Mouse (Mus musculus): ENCODE results near the gene Ccnd1. TPM values are rescaled to one million over a fixed set of nuclear protein-coding genes. Genes with fewer than 3 reads are reported as not detected.

The Ccnd1 gene
- polyA plus RNA-seq, 2 experiments, result 110 to 127 TPM

DNA sequence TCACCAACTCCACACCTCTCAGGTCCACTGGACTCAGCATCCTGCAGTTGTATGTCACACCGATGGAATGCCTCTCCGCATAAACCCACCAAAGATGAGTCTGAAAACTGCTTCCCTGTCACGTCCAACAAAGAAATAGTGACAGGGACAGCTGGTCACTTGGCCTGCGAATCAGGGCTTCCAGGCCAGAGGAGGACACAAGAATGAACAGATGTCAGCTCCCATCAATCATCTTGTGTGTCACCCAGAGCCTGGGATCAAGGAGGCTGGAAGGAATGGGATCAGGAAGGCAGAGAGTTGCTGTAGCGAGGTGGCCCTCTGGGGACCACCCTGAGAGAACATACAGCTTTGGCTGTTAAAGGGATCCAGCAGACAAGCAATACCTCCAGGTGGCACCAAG is 4.8 kb downstream of the Ccnd1 start:
- Histone ChIP-seq H3K4me2 (replicated peaks; ENCODE audit: low read depth, low read length, severe bottlenecking) (no peak overlapping the region), H3K9me3 (ENCODE audit: control insufficient read depth, low read length) (no peaks in the 10 kb centered on the region), H3K4me3 (replicated peaks; ENCODE audit: low read length) (no peak overlapping the region), H3K4me1 (ENCODE audit: control insufficient read depth, insufficient read depth, low read length) (peaks cover 10% of the 10 kb centered on the region; the same call in 1 of the 2 replicates), H3K36me3 (ENCODE audit: control insufficient read depth, insufficient read depth, low read length) (peaks cover 72% of the 10 kb centered on the region), H3K27me3 (ENCODE audit: control insufficient read depth, insufficient read depth, low read length) (no peaks in the 10 kb centered on the region), H3K9ac (ENCODE audit: low read depth, low read length, severe bottlenecking) (no peak overlapping the region), H3K27ac (replicated peaks; ENCODE audit: low read depth, low read length) (no peak overlapping the region)
- WGBS, result 74% methylated on average over 5 of the region's 5 CpGs
- no peak for TF ChIP-seq POLR2A (IDR thresholded peaks at IDR 0.05; ENCODE audit: borderline replicate concordance, extremely low read depth, insufficient read depth, insufficient read length)
- ATAC-seq (ENCODE audit: low FRiP score, low read depth) (no peak), DNase-seq (ENCODE audit: low spot score) (no peak)

DNA sequence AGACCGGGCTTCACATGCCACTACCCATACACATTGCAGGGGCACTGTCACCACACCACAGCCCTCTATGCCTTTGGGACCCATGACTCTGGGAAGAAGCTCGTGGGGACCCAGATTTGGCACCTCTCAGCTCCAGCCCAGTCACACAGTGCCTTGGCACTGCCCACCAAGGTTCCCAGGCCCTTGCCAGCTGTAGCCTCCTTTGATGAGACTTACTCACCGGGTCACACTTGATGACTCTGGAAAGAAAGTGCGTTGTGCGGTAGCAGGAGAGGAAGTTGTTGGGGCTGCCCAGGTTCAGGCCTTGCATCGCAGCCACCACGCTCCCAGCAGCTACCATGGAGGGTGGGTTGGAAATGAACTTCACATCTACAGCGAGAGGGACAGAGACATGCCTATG is 5.9 kb downstream of the Ccnd1 start:
- Histone ChIP-seq H3K36me3 (ENCODE audit: control insufficient read depth, insufficient read depth, low read length) (peaks cover 78% of the 10 kb centered on the region), H3K9me3 (ENCODE audit: control insufficient read depth, low read length) (no peaks in the 10 kb centered on the region), H3K4me1 (ENCODE audit: control insufficient read depth, insufficient read depth, low read length) (peaks cover 9% of the 10 kb centered on the region; the same call in 1 of the 2 replicates), H3K4me3 (replicated peaks; ENCODE audit: low read length) (no peak overlapping the region), H3K9ac (ENCODE audit: low read depth, low read length, severe bottlenecking) (no peak overlapping the region), H3K27me3 (ENCODE audit: control insufficient read depth, insufficient read depth, low read length) (no peaks in the 10 kb centered on the region), H3K4me2 (replicated peaks; ENCODE audit: low read depth, low read length, severe bottlenecking) (no peak overlapping the region), H3K27ac (replicated peaks; ENCODE audit: low read depth, low read length) (no peak overlapping the region)
- WGBS, result 88% methylated on average over 8 of the region's 8 CpGs
- no peak for TF ChIP-seq POLR2A (IDR thresholded peaks at IDR 0.05; ENCODE audit: borderline replicate concordance, extremely low read depth, insufficient read depth, insufficient read length)
- ATAC-seq (ENCODE audit: low FRiP score, low read depth) (no peak), DNase-seq (ENCODE audit: low spot score) (no peak)

DNA sequence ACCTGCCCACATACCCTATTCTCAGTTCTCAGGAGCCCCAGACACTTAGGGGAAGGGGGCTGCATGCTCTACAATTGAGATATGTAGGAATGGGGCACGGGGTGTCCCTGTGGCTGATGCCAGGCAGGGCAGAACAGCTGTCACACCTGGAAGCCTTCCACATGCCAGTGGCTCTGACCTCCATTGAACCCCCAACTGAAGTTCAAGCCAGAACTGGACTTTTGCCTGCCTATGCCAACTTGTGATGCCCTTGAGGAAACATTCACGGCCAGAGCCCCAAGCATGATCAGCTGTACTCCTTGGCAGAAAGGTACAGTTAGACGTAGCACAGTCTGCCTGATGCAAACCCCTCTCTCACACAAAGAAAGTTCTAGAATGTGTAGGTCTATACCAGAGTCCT is 6.4 kb downstream of the Ccnd1 start:
- Histone ChIP-seq H3K36me3 (ENCODE audit: control insufficient read depth, insufficient read depth, low read length) (peaks cover 78% of the 10 kb centered on the region), H3K9me3 (ENCODE audit: control insufficient read depth, low read length) (no peaks in the 10 kb centered on the region), H3K27me3 (ENCODE audit: control insufficient read depth, insufficient read depth, low read length) (no peaks in the 10 kb centered on the region), H3K4me2 (replicated peaks; ENCODE audit: low read depth, low read length, severe bottlenecking) (no peak overlapping the region), H3K9ac (ENCODE audit: low read depth, low read length, severe bottlenecking) (no peak overlapping the region), H3K4me1 (ENCODE audit: control insufficient read depth, insufficient read depth, low read length) (peaks cover 9% of the 10 kb centered on the region; the same call in 1 of the 2 replicates), H3K27ac (replicated peaks; ENCODE audit: low read depth, low read length) (no peak overlapping the region), H3K4me3 (replicated peaks; ENCODE audit: low read length) (no peak overlapping the region)
- WGBS, result 85% methylated on average over 3 of the region's 3 CpGs
- TF ChIP-seq POLR2A (IDR thresholded peaks at IDR 0.05; ENCODE audit: borderline replicate concordance, extremely low read depth, insufficient read depth, insufficient read length), result no peak
- ATAC-seq (ENCODE audit: low FRiP score, low read depth) (no peak), DNase-seq (ENCODE audit: low spot score) (no peak)

DNA sequence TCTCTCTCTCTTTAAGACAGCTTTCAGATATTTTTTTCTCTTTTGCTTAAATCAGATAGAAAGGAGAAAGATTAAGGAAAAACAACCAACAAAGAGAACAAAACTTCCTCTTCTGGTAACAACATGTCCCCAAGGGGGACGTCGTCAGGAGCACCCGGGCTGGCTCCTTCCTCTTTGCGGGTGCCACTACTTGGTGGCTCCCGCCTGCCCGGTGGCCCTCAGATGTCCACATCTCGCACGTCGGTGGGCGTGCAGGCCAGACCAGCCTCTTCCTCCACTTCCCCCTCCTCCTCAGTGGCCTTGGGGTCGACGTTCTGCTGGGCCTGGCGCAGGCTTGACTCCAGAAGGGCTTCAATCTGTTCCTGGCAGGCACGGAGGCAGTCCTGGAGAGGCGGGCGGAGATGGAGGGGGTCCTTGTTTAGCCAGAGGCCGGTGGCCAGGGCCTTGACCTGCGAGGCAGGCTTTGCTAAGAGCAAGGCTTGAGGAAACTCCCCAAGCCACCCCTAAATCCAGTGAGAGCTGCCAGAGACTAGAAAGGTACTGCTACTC is 7.3 kb downstream of the Ccnd1 start:
- TF ChIP-seq POLR2A (IDR thresholded peaks at IDR 0.05; ENCODE audit: borderline replicate concordance, extremely low read depth, insufficient read depth, insufficient read length), result no peak
- DNase-seq (ENCODE audit: low spot score), result no peak
- H3K9ac ChIP-seq (ENCODE audit: low read depth, low read length, severe bottlenecking), result peak overlapping the region; percentile 36; the same call in 1 of the 2 replicates
- 81% methylated on average over 18 of the region's 18 CpGs for WGBS
- H3K36me3 ChIP-seq (ENCODE audit: control insufficient read depth, insufficient read depth, low read length), result peaks cover 78% of the 10 kb centered on the region
- no peaks in the 10 kb centered on the region for H3K9me3 ChIP-seq (ENCODE audit: control insufficient read depth, low read length)
- no peaks in the 10 kb centered on the region for H3K27me3 ChIP-seq (ENCODE audit: control insufficient read depth, insufficient read depth, low read length)
- no peak overlapping the region for H3K27ac ChIP-seq (replicated peaks; ENCODE audit: low read depth, low read length)
- ATAC-seq (ENCODE audit: low FRiP score, low read depth), result no peak
- peaks cover 9% of the 10 kb centered on the region; the same call in 1 of the 2 replicates for H3K4me1 ChIP-seq (ENCODE audit: control insufficient read depth, insufficient read depth, low read length)
- H3K4me3 ChIP-seq (replicated peaks; ENCODE audit: low read length), result no peak overlapping the region
- H3K4me2 ChIP-seq (replicated peaks; ENCODE audit: low read depth, low read length, severe bottlenecking), result no peak overlapping the region

DNA sequence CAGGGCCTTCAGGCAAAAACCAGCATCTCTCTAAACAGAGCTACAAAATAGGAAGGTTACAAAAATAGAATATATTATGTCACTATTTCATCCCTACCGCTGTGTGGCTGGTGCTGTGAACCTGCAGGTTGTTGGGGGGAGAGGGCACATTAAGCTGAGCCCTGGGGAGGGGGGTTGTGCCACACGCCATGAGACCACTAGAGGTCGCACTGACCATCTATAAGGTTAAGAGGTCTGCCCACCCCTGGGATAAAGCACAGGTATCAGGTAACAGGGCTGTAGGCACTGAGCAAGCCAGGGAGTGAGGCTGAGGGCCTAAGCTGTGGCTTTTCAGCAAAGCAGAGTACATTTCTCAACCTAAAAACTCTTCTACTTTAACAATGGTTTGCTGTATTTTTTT is 7.9 kb downstream of the Ccnd1 start:
- no peak for ATAC-seq (ENCODE audit: low FRiP score, low read depth)

More for the DNA sequence above, 7.9 kb downstream of the Ccnd1 start:
- no peak overlapping the region for H3K9ac ChIP-seq (ENCODE audit: low read depth, low read length, severe bottlenecking)
- peak; percentile 67 for DNase-seq (ENCODE audit: low spot score)
- H3K4me3 ChIP-seq (replicated peaks; ENCODE audit: low read length), result no peak overlapping the region
- H3K4me1 ChIP-seq (ENCODE audit: control insufficient read depth, insufficient read depth, low read length), result peaks cover 6% of the 10 kb centered on the region; the same call in 1 of the 2 replicates
- 18% methylated on average over 3 of the region's 3 CpGs for WGBS
- no peak overlapping the region for H3K27ac ChIP-seq (replicated peaks; ENCODE audit: low read depth, low read length)
- no peaks in the 10 kb centered on the region for H3K9me3 ChIP-seq (ENCODE audit: control insufficient read depth, low read length)
- no peak for TF ChIP-seq POLR2A (IDR thresholded peaks at IDR 0.05; ENCODE audit: borderline replicate concordance, extremely low read depth, insufficient read depth, insufficient read length)
- peaks cover 72% of the 10 kb centered on the region for H3K36me3 ChIP-seq (ENCODE audit: control insufficient read depth, insufficient read depth, low read length)
- H3K4me2 ChIP-seq (replicated peaks; ENCODE audit: low read depth, low read length, severe bottlenecking), result no peak overlapping the region
- no peaks in the 10 kb centered on the region for H3K27me3 ChIP-seq (ENCODE audit: control insufficient read depth, insufficient read depth, low read length)
